Mouse (Mus musculus) E14TG2a.4 (cell line): ENCODE data around the gene Shank2.

Experiments
- H3K27me3 ChIP-seq: 2 replicates; pipeline ENCODE4 v1.6.1; 2014; ENCODE audit warnings: low read length, control low read depth; ENCODE audit not compliant: insufficient read depth
- H3K36me3 ChIP-seq: 2 replicates; pipeline ENCODE4 v1.6.1; 2014; ENCODE audit warnings: low read length, control low read depth; ENCODE audit not compliant: insufficient read depth
- H3K4me1 ChIP-seq: replicated peaks from 2 replicates; pipeline ENCODE4 v1.6.1; 2014; ENCODE audit warnings: low read depth, low read length, control low read depth
- H3K4me3 ChIP-seq: replicated peaks from 2 replicates; pipeline ENCODE4 v1.5.1; 2014; ENCODE audit warnings: mild to moderate bottlenecking, low read length
- H3K9me3 ChIP-seq: 2 replicates; pipeline ENCODE4 v1.6.1; 2014; ENCODE audit warnings: low read length, control low read depth
- CTCF ChIP-seq: conservative IDR thresholded peaks from 2 replicates; pipeline ENCODE4 v1.5.1; 2014; ENCODE audit warnings: low read length
- NANOG ChIP-seq: IDR thresholded peaks from 2 replicates; pipeline ENCODE4 v1.6.1; 2014; ENCODE audit warnings: borderline replicate concordance, low read length, mixed read lengths
- POU5F1 ChIP-seq: IDR thresholded peaks from 2 replicates; pipeline ENCODE4 v1.6.1; 2014; ENCODE audit warnings: low read length, borderline replicate concordance

Gene Shank2

GRCm38 (mm10) chr7:143978741-143979371, 22.9 kb upstream of the Shank2 start:
- Histone ChIP-seq H3K36me3 (no peaks in the 10 kb centered on the region), H3K4me1 (peaks cover 41% of the 10 kb centered on the region), H3K27me3 (peaks cover 81% of the 10 kb centered on the region), H3K9me3 (no peaks in the 10 kb centered on the region), H3K4me3 (peak overlapping the region; percentile 86)
- TF ChIP-seq POU5F1 (no peak), CTCF (peak; percentile 52)

DNA sequence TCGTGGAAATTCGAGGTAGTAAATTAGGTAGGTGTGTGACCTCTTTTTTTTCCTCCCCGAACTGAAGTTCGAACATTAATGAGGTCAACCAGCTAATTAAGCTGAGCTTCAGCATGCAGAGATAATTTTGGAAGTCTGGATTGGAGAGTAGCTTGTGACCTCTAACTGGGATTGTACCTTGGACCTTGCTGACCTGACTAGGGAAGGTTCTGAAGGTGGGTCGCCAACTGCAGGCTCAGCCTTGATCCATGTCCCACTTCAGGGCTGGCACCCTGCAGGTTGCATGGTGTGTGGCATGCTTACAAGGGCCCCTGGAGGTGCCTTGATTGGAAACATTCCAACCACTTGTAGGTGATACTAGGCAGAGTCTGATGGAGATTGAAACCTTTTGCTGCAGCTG, 21.7 kb upstream of the Shank2 start:
- H3K4me1 ChIP-seq: peaks cover 36% of the 10 kb centered on the region
- H3K9me3 ChIP-seq: no peaks in the 10 kb centered on the region
- no peak overlapping the region for H3K4me3 ChIP-seq
- no peaks in the 10 kb centered on the region for H3K36me3 ChIP-seq
- H3K27me3 ChIP-seq: peaks cover 83% of the 10 kb centered on the region
- TF ChIP-seq CTCF: no peak

- no peaks in the 10 kb centered on the region for H3K36me3 ChIP-seq
- H3K27me3 ChIP-seq: peaks cover 34% of the 10 kb centered on the region
- no peak overlapping the region for H3K4me3 ChIP-seq
- TF ChIP-seq POU5F1 (no peak), NANOG (no peak), CTCF (no peak)
- H3K4me1 ChIP-seq: no peaks in the 10 kb centered on the region
- H3K9me3 ChIP-seq: peaks cover 5% of the 10 kb centered on the region; the same call in 1 of the 2 replicates
Observed at GRCm38 (mm10) chr7:143986281-143986680, 15.4 kb upstream of the Shank2 start.

DNA sequence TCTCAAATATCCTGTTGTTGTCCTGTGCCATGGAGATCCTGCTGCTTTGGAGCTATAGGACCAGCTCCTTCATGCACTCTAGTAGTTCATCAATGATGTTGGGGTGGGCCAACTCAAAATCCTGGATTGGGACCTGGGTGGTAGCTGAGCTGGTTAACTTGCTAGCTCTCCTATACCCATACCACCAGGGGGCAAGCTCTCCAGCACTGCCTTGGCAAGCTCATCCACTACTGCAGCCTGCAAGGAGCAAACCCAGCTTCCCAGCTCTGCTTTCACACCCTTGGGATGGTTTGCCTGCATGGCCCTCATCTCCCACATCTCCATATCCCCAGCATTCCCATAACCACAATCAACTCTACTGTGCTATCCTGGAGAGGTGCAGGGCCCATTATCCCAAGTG, 10.6 kb upstream of the Shank2 start:
- Histone ChIP-seq H3K4me3 (no peak overlapping the region), H3K36me3 (no peaks in the 10 kb centered on the region), H3K9me3 (no peaks in the 10 kb centered on the region), H3K4me1 (no peaks in the 10 kb centered on the region), H3K27me3 (no peaks in the 10 kb centered on the region)
- TF ChIP-seq POU5F1 (no peak), CTCF (no peak), NANOG (no peak)

DNA sequence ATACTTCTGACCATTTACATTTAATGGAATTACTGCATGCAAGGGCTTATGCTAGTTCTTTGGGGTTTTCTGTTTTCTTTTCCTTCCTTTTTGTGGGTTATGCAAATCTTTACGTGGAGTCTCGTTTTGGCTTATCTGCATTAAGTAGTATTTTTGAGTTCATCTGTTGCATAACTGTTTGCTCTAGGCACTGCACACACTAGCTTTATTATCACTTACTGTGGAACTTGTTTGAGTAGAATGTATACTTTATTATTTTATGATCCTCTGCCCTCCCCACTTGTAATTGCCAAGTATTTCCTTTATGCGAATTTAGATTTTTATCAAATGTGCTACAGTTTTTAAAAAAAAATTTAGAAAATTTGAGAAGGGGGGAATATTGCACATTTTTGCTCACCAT, 2.7 kb upstream of the Shank2 start:
- no peak for TF ChIP-seq NANOG
- TF ChIP-seq CTCF: no peak
- no peak for TF ChIP-seq POU5F1
- no peak overlapping the region for H3K4me3 ChIP-seq

GRCm38 (mm10) chr7:144003471-144003870, 1.7 kb downstream of the Shank2 start:
- TF ChIP-seq CTCF (no peak), NANOG (no peak), POU5F1 (no peak)
- Histone ChIP-seq H3K9me3 (peaks cover 14% of the 10 kb centered on the region; the same call in 1 of the 2 replicates), H3K36me3 (no peaks in the 10 kb centered on the region), H3K4me3 (no peak overlapping the region), H3K4me1 (no peaks in the 10 kb centered on the region), H3K27me3 (peaks cover 14% of the 10 kb centered on the region)

More for the DNA sequence above, 2.7 kb upstream of the Shank2 start:
- no peaks in the 10 kb centered on the region for H3K4me1 ChIP-seq
- H3K9me3 ChIP-seq: peaks cover 19% of the 10 kb centered on the region; the same call in 1 of the 2 replicates
- peaks cover 9% of the 10 kb centered on the region for H3K27me3 ChIP-seq
- H3K36me3 ChIP-seq: no peaks in the 10 kb centered on the region

DNA sequence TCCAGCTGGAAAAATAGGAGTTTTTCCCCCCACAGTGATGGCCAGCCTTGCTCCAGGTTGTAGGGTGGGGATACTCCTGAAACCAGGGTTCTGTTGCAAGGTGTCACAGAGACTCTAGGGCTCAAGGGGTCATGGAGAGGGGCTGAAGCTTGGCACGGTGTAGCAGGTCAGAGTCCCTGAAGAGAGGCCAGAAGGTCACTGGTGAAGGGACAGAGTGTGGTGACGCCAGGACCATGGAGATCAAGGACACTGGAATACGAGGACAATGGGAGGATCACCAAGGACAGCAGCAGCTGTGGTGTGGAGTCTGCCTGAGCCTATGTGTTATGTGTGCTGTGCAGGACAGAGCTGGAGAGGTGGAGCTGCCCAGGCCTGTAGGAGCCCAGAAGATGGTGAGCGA, 6.4 kb downstream of the Shank2 start:
- peaks cover 5% of the 10 kb centered on the region; the same call in 1 of the 2 replicates for H3K27me3 ChIP-seq
- no peak for TF ChIP-seq POU5F1
- no peak for TF ChIP-seq CTCF
- TF ChIP-seq NANOG: no peak
- H3K9me3 ChIP-seq: no peaks in the 10 kb centered on the region
- no peaks in the 10 kb centered on the region for H3K4me1 ChIP-seq
- H3K36me3 ChIP-seq: no peaks in the 10 kb centered on the region
- H3K4me3 ChIP-seq: no peak overlapping the region

DNA sequence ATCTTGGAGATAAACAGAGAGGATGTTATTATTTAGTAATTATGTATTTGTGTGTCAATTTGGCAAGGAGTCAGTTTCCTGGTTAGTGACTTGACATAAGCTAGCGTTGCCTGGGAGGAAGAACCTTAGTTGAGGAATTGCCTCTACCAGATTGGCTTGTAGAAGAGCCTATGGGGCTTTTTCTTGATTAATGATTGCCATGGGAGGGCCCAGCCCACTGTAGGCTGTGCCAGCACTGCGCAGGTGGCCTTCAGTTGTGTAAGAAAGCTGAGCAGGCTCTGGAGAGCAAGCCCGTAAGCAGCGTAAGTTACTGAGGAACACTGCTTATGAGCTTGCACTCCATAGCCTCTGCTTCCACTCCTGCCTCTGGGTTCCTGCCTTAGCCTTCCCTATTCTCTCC, 7.3 kb downstream of the Shank2 start:
- Histone ChIP-seq H3K9me3 (no peaks in the 10 kb centered on the region), H3K4me3 (no peak overlapping the region), H3K36me3 (no peaks in the 10 kb centered on the region), H3K4me1 (no peaks in the 10 kb centered on the region), H3K27me3 (peaks cover 5% of the 10 kb centered on the region; the same call in 1 of the 2 replicates)
- no peak for TF ChIP-seq NANOG
- TF ChIP-seq POU5F1: no peak
- no peak for TF ChIP-seq CTCF

DNA sequence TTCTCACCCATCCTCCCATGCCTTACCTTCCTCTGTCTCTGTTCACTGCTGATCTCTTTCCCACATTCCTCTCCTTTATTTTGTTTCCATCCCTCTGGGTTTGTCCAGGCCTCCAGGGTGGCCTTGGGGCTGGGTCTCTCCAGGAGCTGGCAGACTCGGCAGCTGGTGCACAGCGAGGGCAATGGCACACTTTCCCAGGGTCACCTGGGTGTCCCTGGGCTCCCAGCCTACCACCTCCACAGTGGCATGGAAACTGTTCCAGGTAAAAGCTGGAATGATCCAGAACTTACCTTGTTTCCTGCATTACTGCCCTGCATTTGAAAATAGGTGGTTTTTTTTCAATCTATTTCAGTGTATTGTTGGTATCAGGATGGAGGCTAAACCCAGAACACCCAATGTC, 12.8 kb downstream of the Shank2 start:
- Histone ChIP-seq H3K36me3 (no peaks in the 10 kb centered on the region), H3K27me3 (peaks cover 11% of the 10 kb centered on the region), H3K4me3 (no peak overlapping the region)

More for the DNA sequence above, 12.8 kb downstream of the Shank2 start:
- TF ChIP-seq CTCF (no peak), POU5F1 (no peak), NANOG (no peak)
- no peaks in the 10 kb centered on the region for H3K4me1 ChIP-seq
- H3K9me3 ChIP-seq: no peaks in the 10 kb centered on the region
